15 mouse cellular contexts compared by ENCODE assay signal in the genomic region with DNA sequence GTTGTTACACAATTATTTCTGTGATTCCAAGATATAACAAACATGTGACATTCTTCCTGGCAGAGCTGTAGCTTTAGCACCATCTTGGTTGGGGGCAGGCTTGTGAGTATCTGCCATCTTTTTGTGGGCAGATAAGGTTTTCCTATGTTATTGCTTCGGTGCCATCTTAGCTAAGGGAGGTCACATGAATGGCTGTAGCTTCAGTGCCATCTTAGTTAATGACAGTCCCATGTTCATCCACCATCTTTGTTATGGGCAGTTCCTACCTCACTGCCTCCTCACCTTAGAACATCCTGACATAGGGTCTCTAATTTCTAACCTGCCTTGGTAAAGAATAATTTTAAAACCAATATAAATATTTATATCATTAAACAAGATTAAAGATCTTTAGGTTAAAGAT.
A peak's percentile ranks its signal among the peaks of the same experiment; 100 is the strongest.
DNase-seq lines count a peak whose midpoint lies in the region.
"Had no signal": no experiment of that assay in that cellular context is flagged by ENCODE, and none has a peak within 500 bp of the region (broad histone marks: within the 10 kb centered on the region; RNA-seq: fewer than 3 reads in every experiment).

No protein-coding gene starts in this region.

- DNase-seq in 416B (ENCODE audit: low read depth) (peak; percentile 5), ES-CJ7 (ENCODE audit: low read depth, low spot score) (peak; percentile 61), R1 (ENCODE audit: low read depth, low spot score) (peak; percentile 36)
- no peak for DNase-seq in heart, adult 9 months (ENCODE audit: low spot score in 2 of 2)
- DNase-seq in right cerebral cortex, adult 18-20 months, result no peak
- no peak for DNase-seq in testis, postnatal 10 days (ENCODE audit: low spot score)
- DNase-seq: adrenal gland, adult 8-10 months; adrenal gland, postnatal 14 days; adrenal gland, postnatal 36 days; cerebellum, adult 11-12 months; cerebellum, adult 2 months; cerebellum, adult 9-10 months; cerebellum, postnatal 10 days; cerebellum, postnatal 25 days; forebrain, postnatal 0 days had no signal

Comparison
In these comparisons a context has a peak if more than half of its experiments do, and no peak if none do; other contexts are left out.
1. DNase-seq: peak in 416B (single experiment), ES-CJ7 (single experiment) and R1 (single experiment); none in heart, adult 9 months (0 of 2), right cerebral cortex, adult 18-20 months (single experiment) and testis, postnatal 10 days (single experiment).